Mouse (Mus musculus) brown adipose tissue, adult 24 weeks (tissue): ENCODE results near the gene Hist1h4i. TPM values are rescaled to one million over a fixed set of nuclear protein-coding genes. Genes with fewer than 3 reads are reported as not detected.

ENCODE experiments used
- polyA plus RNA-seq: library from polyadenylated mRNA; stranded (reverse); fragments of >200 nt; gene quantifications from 2 replicates; pipeline ENCODE4 v1.2.4, GENCODE M21; 2012; ENCODE audit not compliant: missing spikeins, insufficient read depth, insufficient read length

Hist1h4i gene
- polyA plus RNA-seq, 1 experiment = 1.9 TPM

Other genes with a start within 250 kb of the Hist1h4i start
- gene Hist1h2bq, start 231.2 kb downstream of the Hist1h4i start, polyA plus RNA-seq = 1.3 TPM in 1 of 2 replicates, not detected in the other
- not detected in 2 replicates for gene Hist1h2ao, start 230.9 kb downstream of the Hist1h4i start, polyA plus RNA-seq
- 2.8 TPM in 1 of 2 replicates, not detected in the other for gene Hist1h4m, start 229.6 kb downstream of the Hist1h4i start, polyA plus RNA-seq
- gene Hist1h4n, start 209.2 kb downstream of the Hist1h4i start, polyA plus RNA-seq = not detected in 2 replicates
- gene Hist1h2ap, start 207.9 kb downstream of the Hist1h4i start, polyA plus RNA-seq = not detected in 2 replicates
- gene Hist1h2br, start 207.6 kb downstream of the Hist1h4i start, polyA plus RNA-seq = not detected in 2 replicates
- gene Zfp184, start 96.3 kb downstream of the Hist1h4i start, polyA plus RNA-seq = not detected in 2 replicates
- not detected in 2 replicates for gene Pom121l2, start 60.2 kb downstream of the Hist1h4i start, polyA plus RNA-seq
- gene Prss16, start 31.6 kb downstream of the Hist1h4i start, polyA plus RNA-seq = not detected in 2 replicates
- gene Hist1h2ah, start 5.8 kb downstream of the Hist1h4i start, polyA plus RNA-seq = not detected in 2 replicates
- not detected in 2 replicates for gene Hist1h2bk, start 5.5 kb downstream of the Hist1h4i start, polyA plus RNA-seq
- not detected in 2 replicates for gene Hist1h2ag, start 1.6 kb upstream of the Hist1h4i start, polyA plus RNA-seq
- not detected in 2 replicates for gene Hist1h2bj, start 1.9 kb upstream of the Hist1h4i start, polyA plus RNA-seq
- gene Vmn1r188, start 43.1 kb upstream of the Hist1h4i start, polyA plus RNA-seq = not detected in 2 replicates
- gene Vmn1r189, start 64.5 kb upstream of the Hist1h4i start, polyA plus RNA-seq = not detected in 2 replicates
- not detected in 2 replicates for gene Vmn1r191, start 142.6 kb upstream of the Hist1h4i start, polyA plus RNA-seq
- not detected in 2 replicates for gene Vmn1r192, start 149.8 kb upstream of the Hist1h4i start, polyA plus RNA-seq
- not detected in 2 replicates for gene Vmn1r193, start 181.8 kb upstream of the Hist1h4i start, polyA plus RNA-seq
- gene Vmn1r194, start 202.9 kb upstream of the Hist1h4i start, polyA plus RNA-seq = not detected in 2 replicates
- gene Vmn1r195, start 229.2 kb upstream of the Hist1h4i start, polyA plus RNA-seq = not detected in 2 replicates
- gene Vmn1r196, start 248.6 kb upstream of the Hist1h4i start, polyA plus RNA-seq = not detected in 2 replicates